Mouse (Mus musculus) midbrain, postnatal 0 days (tissue): ENCODE data around the gene Tmem119. TPM values are rescaled to one million over a fixed set of nuclear protein-coding genes. Genes with fewer than 3 reads are reported as not detected.

Source experiments
- ATAC-seq: fragments of 200-750 bp; cut with Nextera tagmentation; 2 replicates; pipeline ENCODE4 v1.8.0; 2017; ENCODE audit warnings: moderate number of reproducible peaks, mild to moderate bottlenecking, moderate TSS enrichment, moderate library complexity; ENCODE audit not compliant: low FRiP score
- DNase-seq: peaks from one replicate; pipeline ENCODE4 v3.0.0-alpha.2; 2015; ENCODE audit warnings: low spot score
- H3K27ac ChIP-seq: fragments of 300-500 bp; sonication (generic); 2 replicates; pipeline ENCODE4 v1.5.1; 2014; ENCODE audit warnings: low read depth, mild to moderate bottlenecking, low read length, mixed read lengths
- H3K27me3 ChIP-seq: fragments of 300-500 bp; sonication (generic); 2 replicates; pipeline ENCODE4 v1.6.1; 2014; ENCODE audit warnings: low read length, control low read depth, mixed read lengths; ENCODE audit not compliant: insufficient read depth
- H3K36me3 ChIP-seq: fragments of 300-500 bp; sonication (generic); 2 replicates; pipeline ENCODE4 v1.6.1; 2014; ENCODE audit warnings: low read length, control low read depth, mixed read lengths; ENCODE audit not compliant: insufficient read depth
- H3K4me1 ChIP-seq: fragments of 300-500 bp; sonication (generic); 2 replicates; pipeline ENCODE4 v1.6.1; 2014; ENCODE audit warnings: mild to moderate bottlenecking, control low read depth, antibody characterized with exemption, low read length, mixed read lengths; ENCODE audit not compliant: insufficient read depth
- H3K4me2 ChIP-seq: fragments of 300-500 bp; sonication (generic); 2 replicates; pipeline ENCODE4 v1.6.1; 2014; ENCODE audit warnings: low read depth, mild to moderate bottlenecking, low read length, mixed read lengths; ENCODE audit not compliant: poor library complexity, severe bottlenecking
- H3K4me3 ChIP-seq: fragments of 300-500 bp; sonication (generic); 2 replicates; pipeline ENCODE4 v1.5.1; 2014; ENCODE audit warnings: low read depth, mild to moderate bottlenecking, low read length, moderate library complexity
- H3K9ac ChIP-seq: fragments of 300-500 bp; sonication (generic); replicated peaks from 2 replicates; pipeline ENCODE4 v1.6.1; 2014; ENCODE audit warnings: mild to moderate bottlenecking, low read length, moderate library complexity, mixed read lengths; ENCODE audit not compliant: poor library complexity, severe bottlenecking
- H3K9me3 ChIP-seq: fragments of 300-500 bp; sonication (generic); 2 replicates; pipeline ENCODE4 v1.6.1; 2016; ENCODE audit warnings: low read length, control low read depth
- CTCF ChIP-seq: IDR thresholded peaks from 2 replicates; pipeline ENCODE4 v1.5.1; 2016; ENCODE audit warnings: antibody characterized with exemption, mild to moderate bottlenecking
- WGBS: fragments of 180-500 bp; shearing (Covaris S2); extraction: QIAGEN DNeasy Blood & Tissue Kit; methylation state at CpG from one replicate; pipeline ENCODE4 v1.1.7; 2014; 5-methylcytosine and 5-hydroxymethylcytosine counted together
- polyA plus RNA-seq: library from polyadenylated mRNA; unstranded; fragments of >200 nt; fragmentation: Nextera tagmentation; extraction: Ambion mirVana; gene quantifications from 2 replicates; pipeline ENCODE4 v1.2.1, GENCODE M21; 2015
- total RNA-seq: library from RNA; depleted of rRNA; stranded (reverse); fragments of >200 nt; gene quantifications from 2 replicates; pipeline ENCODE4 v1.2.3, GENCODE M21; 2014

The Tmem119 gene
- total and polyA plus RNA-seq, 2 experiments from 2014 or later, result 5.9 to 10.1 TPM

DNA sequence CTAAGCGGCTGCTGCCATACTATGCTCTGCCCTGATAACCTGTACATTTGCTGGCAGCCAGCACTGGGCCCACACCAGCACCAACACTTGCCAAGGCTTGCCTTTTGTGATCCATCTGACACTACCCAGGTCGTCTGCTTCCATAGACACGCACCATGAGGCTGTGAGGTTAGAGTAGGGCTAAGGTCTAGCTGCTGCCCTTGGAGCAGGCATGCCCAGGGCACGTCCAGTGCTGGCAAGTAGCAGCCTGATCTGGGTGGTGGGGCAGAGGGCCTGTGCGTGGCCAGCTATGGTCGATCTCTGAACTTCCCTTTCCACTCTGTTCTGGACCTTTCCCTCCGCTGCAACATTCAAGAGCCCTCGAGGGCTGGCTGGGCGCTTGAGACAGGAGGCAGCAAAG lies 42.6 kb upstream of the Tmem119 start:
- no peaks in the 10 kb centered on the region for H3K9me3 ChIP-seq
- peaks cover 54% of the 10 kb centered on the region for H3K36me3 ChIP-seq
- H3K4me2 ChIP-seq, result no peak overlapping the region
- H3K27me3 ChIP-seq, result no peaks in the 10 kb centered on the region
- no peak overlapping the region for H3K27ac ChIP-seq
- no peak overlapping the region for H3K4me3 ChIP-seq
- no peak overlapping the region for H3K9ac ChIP-seq
- DNase-seq (no peak), ATAC-seq (no peak)
- no peak for TF ChIP-seq CTCF
- H3K4me1 ChIP-seq, result no peaks in the 10 kb centered on the region
- WGBS, result 88% methylated on average over 9 of the region's 9 CpGs

DNA sequence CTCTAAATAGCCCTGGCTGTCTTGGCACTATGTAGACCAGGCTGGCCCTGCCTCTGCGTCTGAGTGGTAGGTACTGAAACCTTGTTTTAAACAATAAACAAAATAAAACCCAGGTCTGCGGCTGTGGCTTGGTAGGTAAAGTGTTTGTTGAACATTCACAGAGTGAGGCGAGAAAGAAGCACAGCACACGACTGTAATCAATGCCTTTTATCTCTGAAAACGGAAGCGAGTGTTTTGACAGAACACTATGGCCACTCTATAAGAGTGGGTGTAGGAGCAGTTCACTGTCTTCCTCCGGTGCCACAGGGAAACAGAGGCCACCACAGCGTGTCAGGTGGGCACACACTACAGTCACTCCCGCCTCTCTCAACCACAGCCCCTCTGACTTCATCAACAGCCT lies 41.9 kb upstream of the Tmem119 start:
- no peak for TF ChIP-seq CTCF

DNA sequence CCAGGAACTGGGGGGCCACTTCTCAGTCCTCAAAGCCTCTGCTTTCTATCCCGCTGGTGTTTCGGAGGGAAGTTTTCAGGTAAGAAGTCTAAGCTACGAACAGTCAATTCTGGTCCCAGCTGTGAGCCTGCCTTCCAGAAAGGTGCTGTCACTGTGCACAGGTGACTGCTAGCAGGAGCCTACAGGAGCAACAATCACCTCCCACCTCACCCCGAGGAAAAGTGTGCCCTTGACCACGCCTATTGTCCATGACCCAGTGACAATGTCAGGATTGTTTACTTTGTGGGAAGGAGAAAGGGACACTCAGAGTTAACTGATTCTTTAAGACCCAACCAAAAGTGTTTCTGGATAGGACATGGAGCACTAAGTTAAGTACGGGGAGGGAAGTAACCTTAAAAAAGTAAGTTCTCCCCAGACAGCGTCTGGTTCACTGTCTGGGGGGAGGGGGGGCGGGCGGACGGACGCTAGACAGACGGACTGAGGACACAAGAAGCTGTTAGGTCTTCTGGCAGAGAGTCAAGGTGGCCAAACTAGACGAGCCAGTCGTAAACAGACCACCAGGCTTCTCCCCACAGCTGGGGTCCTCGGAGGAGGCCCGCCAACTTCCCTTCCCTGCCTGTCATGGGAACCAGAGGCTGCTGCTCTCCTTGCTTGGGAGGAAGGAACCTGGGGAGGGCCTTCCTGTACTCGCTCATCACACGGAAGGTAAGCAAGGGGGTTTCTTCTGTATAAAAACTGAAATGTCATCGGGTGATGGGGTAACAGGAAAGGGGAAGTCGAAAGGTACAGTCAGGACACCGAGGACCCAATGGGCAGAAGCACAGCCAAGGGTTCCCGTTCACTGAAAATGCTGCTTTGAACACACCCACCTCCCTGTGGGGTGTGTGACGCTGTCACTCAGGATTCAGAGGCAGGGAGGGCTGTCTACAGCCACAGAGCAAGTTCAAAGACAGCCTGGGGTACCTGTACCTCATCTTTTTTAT lies 41.2 kb upstream of the Tmem119 start:
- no peak for TF ChIP-seq CTCF
- no peak overlapping the region for H3K27ac ChIP-seq
- no peaks in the 10 kb centered on the region for H3K9me3 ChIP-seq
- no peak for ATAC-seq
- H3K36me3 ChIP-seq, result peaks cover 41% of the 10 kb centered on the region
- no peak overlapping the region for H3K9ac ChIP-seq
- no peak overlapping the region for H3K4me3 ChIP-seq
- 84% methylated on average over 23 of the region's 23 CpGs for WGBS
- no peak for DNase-seq
- H3K4me1 ChIP-seq, result no peaks in the 10 kb centered on the region
- H3K27me3 ChIP-seq, result no peaks in the 10 kb centered on the region
- no peak overlapping the region for H3K4me2 ChIP-seq

More for the DNA sequence above, 41.9 kb upstream of the Tmem119 start:
- no peak for DNase-seq
- no peak overlapping the region for H3K4me2 ChIP-seq
- no peaks in the 10 kb centered on the region for H3K9me3 ChIP-seq
- WGBS, result 93% methylated on average over 9 of the region's 9 CpGs
- no peaks in the 10 kb centered on the region for H3K27me3 ChIP-seq
- no peak overlapping the region for H3K27ac ChIP-seq
- H3K4me3 ChIP-seq, result no peak overlapping the region
- no peak overlapping the region for H3K9ac ChIP-seq
- H3K36me3 ChIP-seq, result peaks cover 48% of the 10 kb centered on the region
- no peak for ATAC-seq
- no peaks in the 10 kb centered on the region for H3K4me1 ChIP-seq

DNA sequence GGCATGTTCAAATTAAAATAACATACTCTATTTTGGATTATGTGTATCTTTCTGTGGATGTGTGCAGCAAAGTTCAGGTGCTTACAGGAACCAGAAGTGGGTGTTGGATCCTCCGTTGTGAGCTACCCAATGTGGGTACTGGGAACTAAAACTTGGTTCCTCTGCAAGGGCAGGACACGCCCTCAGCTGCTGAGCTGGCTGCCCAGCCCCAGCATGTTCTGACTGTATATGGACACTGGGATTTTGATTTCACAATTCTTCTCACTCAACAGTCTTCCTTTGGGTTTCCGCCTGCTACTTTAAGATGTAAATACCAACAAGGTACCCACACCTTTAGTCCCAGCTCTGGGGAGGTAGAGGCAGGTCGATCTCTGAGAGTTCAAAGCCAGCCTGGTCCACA lies 40.1 kb upstream of the Tmem119 start:
- no peak for TF ChIP-seq CTCF
- H3K27me3 ChIP-seq, result no peaks in the 10 kb centered on the region
- no peak overlapping the region for H3K4me2 ChIP-seq
- peaks cover 30% of the 10 kb centered on the region for H3K36me3 ChIP-seq
- no peak overlapping the region for H3K27ac ChIP-seq
- no peak overlapping the region for H3K4me3 ChIP-seq
- ATAC-seq (no peak), DNase-seq (no peak)
- WGBS, result 96% methylated on average over 4 of the region's 4 CpGs
- H3K9ac ChIP-seq, result no peak overlapping the region
- no peaks in the 10 kb centered on the region for H3K9me3 ChIP-seq
- no peaks in the 10 kb centered on the region for H3K4me1 ChIP-seq

DNA sequence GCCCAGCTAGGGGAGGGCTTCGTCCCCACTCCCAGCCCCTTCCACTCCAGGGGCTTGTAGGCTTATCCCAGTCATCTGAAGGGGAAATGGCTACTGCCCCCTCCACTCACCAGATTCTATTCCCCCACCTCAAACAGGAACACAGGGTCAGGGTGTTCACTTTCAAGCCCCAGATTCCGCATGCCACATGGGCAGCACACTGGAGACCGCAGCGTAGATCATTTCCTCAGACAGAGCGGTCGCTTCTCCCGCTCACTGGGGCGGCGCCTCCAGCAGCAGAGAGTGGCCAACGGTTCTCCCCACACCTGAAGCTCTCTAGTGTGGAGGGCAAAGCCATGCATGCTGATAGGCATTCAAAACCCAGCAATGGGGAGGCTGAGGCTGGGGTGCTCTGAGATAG lies 36.6 kb upstream of the Tmem119 start:
- H3K4me3 ChIP-seq, result no peak overlapping the region

DNA sequence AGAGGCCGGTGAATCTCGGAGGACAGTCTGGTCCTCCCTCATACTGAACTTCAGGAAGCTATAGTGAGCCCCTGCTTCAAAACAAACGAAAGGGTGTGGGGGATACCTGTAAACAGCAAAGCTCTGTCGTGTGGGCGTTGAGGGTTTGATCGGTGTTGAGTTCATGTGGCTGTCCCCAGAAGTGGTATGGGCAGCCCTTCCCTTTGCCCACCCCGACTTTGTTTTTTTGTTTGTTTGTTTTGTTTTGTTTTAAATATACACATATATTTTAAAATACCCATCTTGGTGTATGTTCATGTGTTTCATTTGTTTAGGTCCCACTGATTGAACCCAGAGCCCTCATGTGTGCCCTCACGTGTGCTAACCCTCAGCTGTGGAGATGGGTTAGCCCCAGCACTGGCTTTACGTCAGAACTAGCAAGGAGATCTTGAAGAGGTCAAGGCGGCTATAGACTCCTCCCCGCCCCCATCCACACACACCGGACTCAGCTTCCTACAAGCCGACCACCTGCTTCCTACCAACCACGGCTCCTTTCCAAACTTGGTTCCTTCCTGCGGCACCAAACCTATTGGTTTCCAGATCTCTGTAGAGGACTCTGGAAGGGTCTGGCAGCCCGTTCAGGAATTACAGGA lies 33.1 kb upstream of the Tmem119 start:
- no peaks in the 10 kb centered on the region for H3K9me3 ChIP-seq
- no peak overlapping the region for H3K9ac ChIP-seq
- 76% methylated on average over 16 of the region's 16 CpGs for WGBS
- ATAC-seq (no peak), DNase-seq (no peak)
- no peak overlapping the region for H3K4me3 ChIP-seq
- no peak overlapping the region for H3K4me2 ChIP-seq
- H3K27me3 ChIP-seq, result no peaks in the 10 kb centered on the region
- TF ChIP-seq CTCF, result no peak
- H3K4me1 ChIP-seq, result no peaks in the 10 kb centered on the region
- H3K36me3 ChIP-seq, result no peaks in the 10 kb centered on the region
- no peak overlapping the region for H3K27ac ChIP-seq

More for the DNA sequence above, 36.6 kb upstream of the Tmem119 start:
- no peaks in the 10 kb centered on the region for H3K27me3 ChIP-seq
- H3K36me3 ChIP-seq, result peaks cover 4% of the 10 kb centered on the region; the same call in 1 of the 2 replicates
- no peak for TF ChIP-seq CTCF
- H3K27ac ChIP-seq, result no peak overlapping the region
- H3K4me1 ChIP-seq, result no peaks in the 10 kb centered on the region
- H3K9me3 ChIP-seq, result no peaks in the 10 kb centered on the region
- ATAC-seq (no peak), DNase-seq (no peak)
- 86% methylated on average over 10 of the region's 10 CpGs for WGBS
- H3K9ac ChIP-seq, result no peak overlapping the region
- no peak overlapping the region for H3K4me2 ChIP-seq
